Mouse (Mus musculus) CH12F3 (cell line): ENCODE measurements around the gene Olfr1381.
"Not testable (repeated sequence)": the region's sequence is repeated elsewhere in the genome, so short reads cannot be mapped to it uniquely, and the experiment has no call there.

Experiments
- in situ Hi-C: fragments of 300-500 bp; cut with MboI; formaldehyde crosslinking; loops from 2 replicates; pipeline ENCODE4 v1.14.3; 2020; ENCODE audit warnings: low sequenced_read_pairs

Olfr1381 gene

GRCm38 (mm10) chr11:49543149-49543548 lies at the start of gene Olfr1381:
TSS of gene Olfr1381 (plus strand) at chr11:49543449.
- in situ Hi-C loops: loop anchor here (25.0 kb wide), 1 partner anchor 381 kb away; the partner anchor contains the start of gene Olfr1394

- in situ Hi-C loops: no loop called here
Observed at GRCm38 (mm10) chr11:49518086-49518485, 25.2 kb upstream of the Olfr1381 start.

GRCm38 (mm10) chr11:49519348-49519747 lies 23.9 kb upstream of the Olfr1381 start, which contains the start of gene Olfr1383:
TSS of gene Olfr1383 (plus strand) at chr11:49519648.
- in situ Hi-C loops: no loop called here

DNA sequence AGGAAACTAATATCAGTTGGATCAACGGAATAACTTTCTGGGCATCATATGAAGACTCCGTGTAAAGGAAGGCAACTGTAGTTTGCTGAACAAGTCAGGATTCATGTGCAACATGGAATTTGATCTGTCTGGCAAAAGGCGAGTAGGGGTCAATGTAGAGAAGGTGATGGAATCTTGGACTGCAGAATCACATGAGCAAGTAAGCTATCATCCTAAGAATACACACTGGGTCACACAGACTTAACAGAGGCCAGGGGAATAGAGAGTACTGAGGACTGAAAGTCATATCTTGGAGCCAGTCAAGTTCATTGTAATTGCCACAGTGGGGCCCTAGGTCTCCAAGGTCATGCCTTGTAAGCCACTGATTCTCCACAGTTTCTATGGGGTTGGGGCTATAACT lies 15.3 kb upstream of the Olfr1381 start, which contains the start of gene Olfr1382:
TSS of gene Olfr1382 (plus strand) at position 301 of the 400 bp plus-strand sequence.
- in situ Hi-C loops: loop anchor here (25.0 kb wide), 1 partner anchor 366 kb away; the partner anchor contains the start of gene Olfr1394

DNA sequence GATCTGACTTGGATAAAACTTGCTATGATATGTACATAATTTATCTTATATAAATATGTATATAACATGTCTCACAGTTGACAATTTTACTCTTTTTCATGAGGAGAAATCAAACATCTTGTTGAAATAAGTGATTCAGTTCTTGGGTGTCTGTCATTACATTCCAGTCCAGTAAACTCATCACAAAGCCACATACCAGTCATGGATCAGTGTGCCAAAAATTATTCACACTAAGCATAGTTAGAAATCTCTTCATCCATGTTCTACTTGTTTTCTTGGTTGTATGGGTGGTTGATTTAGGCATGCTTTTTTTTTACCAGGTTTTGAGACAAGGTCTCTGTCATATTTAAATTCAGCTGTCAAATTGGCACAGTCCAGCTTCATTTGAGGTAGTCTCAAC lies 10.5 kb upstream of the Olfr1381 start:
- in situ Hi-C loops: loop anchor here (25.0 kb wide), 1 partner anchor 370 kb away; the partner anchor contains the start of gene Olfr1394

DNA sequence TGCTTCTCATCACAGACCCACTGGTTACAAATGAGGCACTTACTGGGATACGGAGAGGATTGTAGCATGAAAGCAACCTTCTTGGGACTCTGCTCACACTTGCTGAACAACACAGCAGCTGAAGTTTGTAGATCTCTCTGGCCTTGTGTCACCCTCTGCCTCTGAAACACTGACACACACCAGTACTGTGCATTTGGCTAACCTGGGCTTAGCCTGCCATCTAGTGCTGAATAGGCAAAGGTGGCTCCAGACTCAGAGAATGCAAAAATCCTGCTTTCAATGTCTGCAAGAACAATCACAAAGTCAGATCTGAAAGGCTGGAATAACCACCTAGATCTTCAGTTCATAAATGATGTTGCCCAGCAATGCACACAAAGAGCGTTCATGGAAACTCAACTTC lies 6.6 kb upstream of the Olfr1381 start:
- in situ Hi-C loops: loop anchor here (25.0 kb wide), 1 partner anchor 374 kb away; the partner anchor contains the start of gene Olfr1394

DNA sequence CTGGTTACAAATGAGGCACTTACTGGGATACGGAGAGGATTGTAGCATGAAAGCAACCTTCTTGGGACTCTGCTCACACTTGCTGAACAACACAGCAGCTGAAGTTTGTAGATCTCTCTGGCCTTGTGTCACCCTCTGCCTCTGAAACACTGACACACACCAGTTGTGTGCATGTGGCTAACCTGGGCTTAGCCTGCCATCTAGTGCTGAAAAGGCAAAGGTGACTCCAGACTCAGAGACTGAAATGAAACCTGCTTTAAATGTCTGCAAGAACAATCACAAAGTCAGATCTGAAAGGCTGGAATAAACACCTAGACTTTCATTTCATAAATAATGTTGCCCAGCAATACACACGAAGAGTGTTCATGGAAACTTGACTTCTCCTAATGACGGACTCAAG lies 10.8 kb downstream of the Olfr1381 start:
- in situ Hi-C loops: not testable (repeated sequence)

GRCm38 (mm10) chr11:49556578-49556977 lies 13.3 kb downstream of the Olfr1381 start, which contains the start of gene Olfr1380:
TSS of gene Olfr1380 (plus strand) at chr11:49556878.
- in situ Hi-C loops: not testable (repeated sequence)

DNA sequence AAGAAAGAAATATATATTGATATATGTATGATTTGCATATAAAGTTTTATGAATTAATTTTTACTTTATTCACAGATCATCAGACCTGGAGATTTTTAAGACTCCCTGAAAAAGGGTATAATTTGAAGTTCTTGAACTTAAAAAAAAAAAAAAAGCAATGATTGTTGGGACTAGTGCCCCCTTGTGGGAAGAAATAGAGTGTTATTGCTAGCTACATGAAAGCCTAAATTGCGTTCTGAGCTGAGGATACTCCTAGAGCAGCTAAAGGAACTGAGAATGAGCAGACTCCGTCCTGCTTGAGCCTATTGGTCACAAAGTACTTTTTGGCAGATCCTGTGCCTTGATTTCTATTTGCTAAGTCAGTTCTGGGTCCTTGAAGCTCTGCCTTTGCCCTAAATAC lies 31.8 kb downstream of the Olfr1381 start:
- in situ Hi-C loops: not testable (repeated sequence)

GRCm38 (mm10) chr11:49580452-49580851 lies 37.2 kb downstream of the Olfr1381 start:
- in situ Hi-C loops: not testable (repeated sequence)

GRCm38 (mm10) chr11:49590213-49590612 lies 47.0 kb downstream of the Olfr1381 start:
- in situ Hi-C loops: no loop called here

DNA sequence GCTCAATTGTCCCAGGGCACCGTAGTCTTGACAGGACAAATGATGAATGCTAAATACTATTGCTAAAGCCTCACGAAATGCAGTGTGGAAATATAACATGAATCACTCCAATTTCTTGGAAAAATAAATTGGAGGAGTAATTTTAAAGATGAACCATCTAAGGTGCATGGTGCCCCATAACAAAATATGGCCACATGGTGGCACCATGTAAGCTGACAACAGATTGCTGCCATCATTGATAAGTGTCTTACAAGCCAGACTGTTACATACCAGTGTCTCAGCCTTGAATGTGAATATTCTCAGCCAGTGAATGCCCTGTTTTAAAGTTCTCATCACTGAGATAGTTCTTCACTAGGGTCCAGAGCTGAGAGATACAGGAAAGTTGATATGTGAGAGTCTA lies 53.9 kb downstream of the Olfr1381 start:
- in situ Hi-C loops: not testable (repeated sequence)
